ENCODE assay signal across 8 mouse cellular contexts in the genomic region with DNA sequence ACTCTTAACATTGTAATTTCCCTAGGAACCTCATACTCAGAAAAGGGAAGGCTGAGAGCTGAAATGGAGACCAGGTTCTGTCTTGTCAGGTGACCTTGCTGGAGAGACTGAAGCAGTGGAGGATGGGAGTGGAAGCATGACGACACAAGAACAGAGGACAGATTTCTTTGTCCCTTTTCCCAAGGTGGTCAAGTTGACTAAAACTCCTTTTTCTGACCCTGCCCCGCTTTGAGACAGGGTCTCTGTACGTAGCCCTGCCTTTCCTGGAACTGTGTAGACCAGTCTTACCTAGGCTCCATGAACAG.
DNase-seq lines count a peak whose midpoint lies in the region; ATAC-seq and TF ChIP-seq lines count a peak whose summit lies in the region.

No protein-coding gene starts in this region.

- DNase-seq in heart, postnatal 14 days, result no peak
- peak; percentile 23 for DNase-seq in ZHBTc4 (ENCODE audit: low read depth, low spot score)
- DNase-seq in forebrain, embryonic 11.5 days (ENCODE audit: low spot score), result no peak
- DNase-seq in midbrain, embryonic 10.5 days (ENCODE audit: low spot score), result no peak
- no peak for DNase-seq in thymus, adult 2 months
- no peak for DNase-seq in left cerebral cortex, postnatal 14 days (ENCODE audit: low spot score in 2 of 2)
- DNase-seq in left cerebral cortex, adult 11 months (ENCODE audit: low spot score), result no peak

- H3K36me3 ChIP-seq in heart, embryonic 16.5 days (ENCODE audit: control insufficient read depth, insufficient read depth), result no peaks in the 10 kb centered on the region
- no peaks in the 10 kb centered on the region for H3K36me3 ChIP-seq in forebrain, embryonic 11.5 days (ENCODE audit: control insufficient read depth, insufficient read depth, low read length)
- H3K36me3 ChIP-seq in midbrain, embryonic 10.5 days, result no peaks in the 10 kb centered on the region
- no peaks in the 10 kb centered on the region for H3K36me3 ChIP-seq in thymus, adult 2 months (ENCODE audit: control insufficient read depth, insufficient read depth, low read length)

- TF ChIP-seq POLR2A in thymus, adult 2 months (IDR thresholded peaks at IDR 0.05; ENCODE audit: control insufficient read depth, extremely low read depth, insufficient read depth, low read length, poor library complexity), result no peak

- no peaks in the 10 kb centered on the region; the same call in 1 of the 2 replicates for H3K4me1 ChIP-seq in heart, embryonic 16.5 days (ENCODE audit: control insufficient read depth, insufficient read depth, low read length)
- no peaks in the 10 kb centered on the region; the same call in 1 of the 2 replicates for H3K4me1 ChIP-seq in forebrain, embryonic 11.5 days (replicated peaks; ENCODE audit: control insufficient read depth, insufficient read depth, low read length)
- peaks cover 16% of the 10 kb centered on the region for H3K4me1 ChIP-seq in midbrain, embryonic 10.5 days
- peaks cover 8% of the 10 kb centered on the region for H3K4me1 ChIP-seq in thymus, adult 2 months (replicated peaks; ENCODE audit: control insufficient read depth, insufficient read depth, low read length)

- no peak overlapping the region for H3K4me3 ChIP-seq in heart, embryonic 16.5 days (ENCODE audit: low read length)
- no peak overlapping the region for H3K4me3 ChIP-seq in forebrain, embryonic 11.5 days (ENCODE audit: low read depth, low read length)
- H3K4me3 ChIP-seq in midbrain, embryonic 10.5 days, result peak overlapping the region; percentile 44
- no peak overlapping the region for H3K4me3 ChIP-seq in thymus, adult 2 months (ENCODE audit: control insufficient read depth, insufficient read depth, low read length)

- 77% methylated on average over 3 of the region's 3 CpGs for WGBS in heart, embryonic 16.5 days
- WGBS in forebrain, embryonic 11.5 days, result 61% methylated on average over 3 of the region's 3 CpGs
- 71% methylated on average over 3 of the region's 3 CpGs for WGBS in midbrain, embryonic 10.5 days
- WGBS in thymus, adult 2 months, result 94% methylated on average over 3 of the region's 3 CpGs

- TF ChIP-seq CTCF in thymus, adult 2 months (IDR thresholded peaks at IDR 0.05; ENCODE audit: borderline replicate concordance, control insufficient read depth, extremely low read depth, insufficient read depth, low read length, poor library complexity), result no peak

- intact Hi-C loops in heart, postnatal 14 days (cut with DNase I), result no loop called here
- intact Hi-C loops in left cerebral cortex, postnatal 14 days (cut with DNase I), result no loop called here

- peak overlapping the region; percentile 62 for H3K4me2 ChIP-seq in heart, embryonic 16.5 days (ENCODE audit: low read depth, low read length)
- H3K4me2 ChIP-seq in forebrain, embryonic 11.5 days (ENCODE audit: low read depth, low read length, severe bottlenecking), result peak overlapping the region; percentile 39; the same call in 1 of the 2 replicates

- H3K9ac ChIP-seq in heart, embryonic 16.5 days (ENCODE audit: low read length), result no peak overlapping the region
- peak overlapping the region; percentile 47; the same call in 1 of the 2 replicates for H3K9ac ChIP-seq in forebrain, embryonic 11.5 days (ENCODE audit: low read length)

- H3K9me3 ChIP-seq in heart, embryonic 16.5 days (replicated peaks; ENCODE audit: control insufficient read depth, low read length), result no peaks in the 10 kb centered on the region
- no peaks in the 10 kb centered on the region for H3K9me3 ChIP-seq in forebrain, embryonic 11.5 days (ENCODE audit: control insufficient read depth, low read length)
- no peaks in the 10 kb centered on the region for H3K9me3 ChIP-seq in midbrain, embryonic 10.5 days (replicated peaks)

- no peaks in the 10 kb centered on the region for H3K27me3 ChIP-seq in heart, embryonic 16.5 days (ENCODE audit: control insufficient read depth, insufficient read depth, low read length)
- no peaks in the 10 kb centered on the region for H3K27me3 ChIP-seq in forebrain, embryonic 11.5 days (ENCODE audit: control insufficient read depth, insufficient read depth, low read length)
- H3K27me3 ChIP-seq in midbrain, embryonic 10.5 days (ENCODE audit: low read depth, poor library complexity, severe bottlenecking), result no peaks in the 10 kb centered on the region
- no peaks in the 10 kb centered on the region for H3K27me3 ChIP-seq in thymus, adult 2 months (ENCODE audit: control insufficient read depth, insufficient read depth, low read length)

- ATAC-seq in heart, embryonic 16.5 days (replicated peaks; ENCODE audit: extremely low read depth, insufficient read depth, low FRiP score), result no peak
- no peak for ATAC-seq in forebrain, embryonic 11.5 days (replicated peaks; ENCODE audit: low FRiP score)

- peak overlapping the region; percentile 88 for H3K27ac ChIP-seq in heart, embryonic 16.5 days (ENCODE audit: low read length)
- peak overlapping the region; percentile 93 for H3K27ac ChIP-seq in forebrain, embryonic 11.5 days (ENCODE audit: low read depth, low read length)
- peak overlapping the region; percentile 88 for H3K27ac ChIP-seq in midbrain, embryonic 10.5 days (replicated peaks)
- no peak overlapping the region for H3K27ac ChIP-seq in thymus, adult 2 months (ENCODE audit: control insufficient read depth, insufficient read depth, low read length)
